Mouse (Mus musculus): ENCODE measurements around the gene Slc22a13. TPM values are rescaled to one million over a fixed set of nuclear protein-coding genes. Genes with fewer than 3 reads are reported as not detected.

Slc22a13 gene
- total and polyA plus RNA-seq, 2 experiments from 2014 or later = 0.10 TPM; not detected in 1

GRCm38 (mm10) chr9:119199151-119199861 is 9.6 kb downstream of the Slc22a13 start:
- Histone ChIP-seq H3K4me3 (ENCODE audit: low read depth, low read length) (no peak overlapping the region), H3K27ac (ENCODE audit: low read depth, low read length) (no peak overlapping the region), H3K4me1 (ENCODE audit: insufficient read depth, low read length) (no peaks in the 10 kb centered on the region), H3K4me2 (ENCODE audit: low read depth, low read length, poor library complexity, severe bottlenecking) (no peak overlapping the region), H3K36me3 (ENCODE audit: insufficient read depth, low read length) (no peaks in the 10 kb centered on the region), H3K9me3 (ENCODE audit: low read length) (no peaks in the 10 kb centered on the region), H3K9ac (replicated peaks; ENCODE audit: low read length, poor library complexity, severe bottlenecking) (no peak overlapping the region), H3K27me3 (ENCODE audit: insufficient read depth, low read length) (no peaks in the 10 kb centered on the region)
- no peak for TF ChIP-seq CTCF (IDR thresholded peaks at IDR 0.05)
- peak; percentile 46 for DNase-seq (ENCODE audit: low spot score)
- WGBS = 77% methylated on average over 10 of the region's 10 CpGs
- ATAC-seq (ENCODE audit: low FRiP score) = no peak

GRCm38 (mm10) chr9:119192202-119192990 is 16.5 kb downstream of the Slc22a13 start:
- Histone ChIP-seq H3K9me3 (ENCODE audit: low read length) (no peaks in the 10 kb centered on the region), H3K36me3 (ENCODE audit: insufficient read depth, low read length) (no peaks in the 10 kb centered on the region), H3K4me2 (ENCODE audit: low read depth, low read length, poor library complexity, severe bottlenecking) (no peak overlapping the region), H3K4me3 (ENCODE audit: low read depth, low read length) (no peak overlapping the region), H3K4me1 (ENCODE audit: insufficient read depth, low read length) (no peaks in the 10 kb centered on the region), H3K9ac (replicated peaks; ENCODE audit: low read length, poor library complexity, severe bottlenecking) (no peak overlapping the region), H3K27ac (ENCODE audit: low read depth, low read length) (no peak overlapping the region), H3K27me3 (ENCODE audit: insufficient read depth, low read length) (no peaks in the 10 kb centered on the region)
- TF ChIP-seq CTCF (IDR thresholded peaks at IDR 0.05) = peak; percentile 68
- ATAC-seq (ENCODE audit: low FRiP score) = no peak
- DNase-seq (ENCODE audit: low spot score) = peak; percentile 27
- 37% methylated on average over 11 of the region's 11 CpGs for WGBS

- Histone ChIP-seq H3K4me2 (ENCODE audit: low read depth, low read length, poor library complexity, severe bottlenecking) (no peak overlapping the region), H3K9ac (replicated peaks; ENCODE audit: low read length, poor library complexity, severe bottlenecking) (no peak overlapping the region), H3K27me3 (ENCODE audit: insufficient read depth, low read length) (no peaks in the 10 kb centered on the region), H3K4me3 (ENCODE audit: low read depth, low read length) (no peak overlapping the region), H3K9me3 (ENCODE audit: low read length) (no peaks in the 10 kb centered on the region), H3K4me1 (ENCODE audit: insufficient read depth, low read length) (no peaks in the 10 kb centered on the region), H3K27ac (ENCODE audit: low read depth, low read length) (no peak overlapping the region), H3K36me3 (ENCODE audit: insufficient read depth, low read length) (no peaks in the 10 kb centered on the region)
- 38% methylated on average over 3 of the region's 3 CpGs for WGBS
- TF ChIP-seq CTCF (IDR thresholded peaks at IDR 0.05) = no peak
- DNase-seq (ENCODE audit: low spot score) (peak; percentile 68), ATAC-seq (ENCODE audit: low FRiP score) (no peak)
These were observed 27.6 kb downstream of the Slc22a13 start for GRCm38 (mm10) chr9:119181241-119181728.

- DNase-seq (ENCODE audit: low spot score) (no peak), ATAC-seq (ENCODE audit: low FRiP score) (no peak)
- H3K4me3 ChIP-seq (ENCODE audit: low read depth, low read length) = no peak overlapping the region
- H3K9me3 ChIP-seq (ENCODE audit: low read length) = no peaks in the 10 kb centered on the region
- no peaks in the 10 kb centered on the region for H3K36me3 ChIP-seq (ENCODE audit: insufficient read depth, low read length)
- H3K27me3 ChIP-seq (ENCODE audit: insufficient read depth, low read length) = no peaks in the 10 kb centered on the region
- H3K4me1 ChIP-seq (ENCODE audit: insufficient read depth, low read length) = no peaks in the 10 kb centered on the region
- WGBS = 93% methylated on average over 11 of the region's 11 CpGs
- H3K9ac ChIP-seq (replicated peaks; ENCODE audit: low read length, poor library complexity, severe bottlenecking) = no peak overlapping the region
- H3K4me2 ChIP-seq (ENCODE audit: low read depth, low read length, poor library complexity, severe bottlenecking) = no peak overlapping the region
- no peak for TF ChIP-seq CTCF (IDR thresholded peaks at IDR 0.05)
- no peak overlapping the region for H3K27ac ChIP-seq (ENCODE audit: low read depth, low read length)
These were observed 29.6 kb downstream of the Slc22a13 start for GRCm38 (mm10) chr9:119179292-119179691.

- ATAC-seq (ENCODE audit: low FRiP score) (no peak), DNase-seq (ENCODE audit: low spot score) (no peak)
- H3K9me3 ChIP-seq (ENCODE audit: low read length) = no peaks in the 10 kb centered on the region
- no peaks in the 10 kb centered on the region for H3K4me1 ChIP-seq (ENCODE audit: insufficient read depth, low read length)
- TF ChIP-seq CTCF (IDR thresholded peaks at IDR 0.05) = no peak
- H3K27me3 ChIP-seq (ENCODE audit: insufficient read depth, low read length) = no peaks in the 10 kb centered on the region
- no peak overlapping the region for H3K27ac ChIP-seq (ENCODE audit: low read depth, low read length)
- no peak overlapping the region for H3K4me3 ChIP-seq (ENCODE audit: low read depth, low read length)
- 96% methylated on average over 2 of the region's 2 CpGs for WGBS
- H3K36me3 ChIP-seq (ENCODE audit: insufficient read depth, low read length) = no peaks in the 10 kb centered on the region
- H3K4me2 ChIP-seq (ENCODE audit: low read depth, low read length, poor library complexity, severe bottlenecking) = no peak overlapping the region
- no peak overlapping the region for H3K9ac ChIP-seq (replicated peaks; ENCODE audit: low read length, poor library complexity, severe bottlenecking)
These were observed 41.3 kb downstream of the Slc22a13 start for GRCm38 (mm10) chr9:119167608-119168007.

GRCm38 (mm10) chr9:119165548-119165947 is 43.4 kb downstream of the Slc22a13 start:
- no peaks in the 10 kb centered on the region for H3K4me1 ChIP-seq (ENCODE audit: insufficient read depth, low read length)
- ATAC-seq (ENCODE audit: low FRiP score) = no peak
- WGBS = 97% methylated on average over 6 of the region's 6 CpGs
- no peak for TF ChIP-seq CTCF (IDR thresholded peaks at IDR 0.05)
- no peak overlapping the region for H3K9ac ChIP-seq (replicated peaks; ENCODE audit: low read length, poor library complexity, severe bottlenecking)
- no peak overlapping the region for H3K4me3 ChIP-seq (ENCODE audit: low read depth, low read length)
- no peaks in the 10 kb centered on the region for H3K27me3 ChIP-seq (ENCODE audit: insufficient read depth, low read length)
- no peak overlapping the region for H3K27ac ChIP-seq (ENCODE audit: low read depth, low read length)
- H3K9me3 ChIP-seq (ENCODE audit: low read length) = no peaks in the 10 kb centered on the region
- DNase-seq (ENCODE audit: low spot score) = no peak
- no peak overlapping the region for H3K4me2 ChIP-seq (ENCODE audit: low read depth, low read length, poor library complexity, severe bottlenecking)
- H3K36me3 ChIP-seq (ENCODE audit: insufficient read depth, low read length) = no peaks in the 10 kb centered on the region
